Comparison of ENCODE assay signal across 18 mouse cellular contexts in genomic region chr17:28929369-28929768, GRCm38 (mm10). TPM values are rescaled to one million over a fixed set of nuclear protein-coding genes. Genes with fewer than 3 reads are reported as not detected.
"Had no signal": no experiment of that assay in that cellular context is flagged by ENCODE, and none has a peak within 500 bp of the region (broad histone marks: within the 10 kb centered on the region; RNA-seq: fewer than 3 reads in every experiment).

No protein-coding gene starts in this region.

- H3K9me3 ChIP-seq: limb, embryonic 12.5 days; lung, embryonic 15.5 days; megakaryocyte, embryonic 14.5 days; midbrain, embryonic 12.5 days had no signal

- H3K27me3 ChIP-seq: limb, embryonic 12.5 days; lung, embryonic 15.5 days; midbrain, embryonic 12.5 days had no signal

- H3K36me3 ChIP-seq: limb, embryonic 12.5 days; lung, embryonic 15.5 days; midbrain, embryonic 12.5 days had no signal

- H3K27ac ChIP-seq: macrophage had no signal

- DNase-seq: kidney, adult 11 months; kidney, adult 9 months; kidney, postnatal 36 days; lung, postnatal 14 days; right cerebral cortex, postnatal 25 days; thymus, adult 18-20 months; thymus, postnatal 14 days had no signal

- H3K4me3 ChIP-seq: limb, embryonic 12.5 days; lung, embryonic 15.5 days; midbrain, embryonic 12.5 days had no signal

- H3K9ac ChIP-seq: limb, embryonic 12.5 days; lung, embryonic 15.5 days; midbrain, embryonic 12.5 days had no signal

- H3K4me2 ChIP-seq: midbrain, embryonic 12.5 days had no signal

RNA-seq across cellular contexts. Expression of gene Pxt1, which starts 14.3 kb away (rescaled TPM):
- total RNA-seq: layer of hippocampus, adult 18-20 months; layer of hippocampus, postnatal 10 days; left cerebral cortex, postnatal 36 days; liver, adult 2 months had no signal
- polyA plus RNA-seq: intestine, embryonic 14.5 days; liver, adult 2 months; macrophage; midbrain, embryonic 12.5 days; neural tube, embryonic 14.5 days had no signal
